Mouse (Mus musculus): ENCODE measurements around the gene Uap1.

Uap1 gene

DNA sequence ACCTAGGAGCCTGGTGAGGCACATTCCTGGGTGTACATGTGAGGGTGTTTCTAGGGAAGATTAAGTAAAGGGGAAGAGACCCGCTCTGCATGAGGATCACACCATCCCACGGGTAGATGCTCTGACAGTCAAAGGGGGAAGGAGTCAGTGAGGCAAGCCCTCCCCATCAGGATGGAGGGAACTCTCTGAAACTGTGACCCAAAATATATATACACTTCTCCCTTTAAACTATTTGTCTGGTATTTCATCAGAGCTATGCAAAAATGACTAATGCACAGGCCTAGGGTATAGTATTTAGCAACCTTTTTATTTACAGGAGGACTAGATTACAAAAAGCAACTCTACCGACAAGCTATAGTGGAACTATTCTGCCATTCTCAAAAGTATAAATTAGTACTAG lies 9.8 kb downstream of the Uap1 start:
- DNase-seq (ENCODE audit: extremely low read depth, low read depth) = no peak

DNA sequence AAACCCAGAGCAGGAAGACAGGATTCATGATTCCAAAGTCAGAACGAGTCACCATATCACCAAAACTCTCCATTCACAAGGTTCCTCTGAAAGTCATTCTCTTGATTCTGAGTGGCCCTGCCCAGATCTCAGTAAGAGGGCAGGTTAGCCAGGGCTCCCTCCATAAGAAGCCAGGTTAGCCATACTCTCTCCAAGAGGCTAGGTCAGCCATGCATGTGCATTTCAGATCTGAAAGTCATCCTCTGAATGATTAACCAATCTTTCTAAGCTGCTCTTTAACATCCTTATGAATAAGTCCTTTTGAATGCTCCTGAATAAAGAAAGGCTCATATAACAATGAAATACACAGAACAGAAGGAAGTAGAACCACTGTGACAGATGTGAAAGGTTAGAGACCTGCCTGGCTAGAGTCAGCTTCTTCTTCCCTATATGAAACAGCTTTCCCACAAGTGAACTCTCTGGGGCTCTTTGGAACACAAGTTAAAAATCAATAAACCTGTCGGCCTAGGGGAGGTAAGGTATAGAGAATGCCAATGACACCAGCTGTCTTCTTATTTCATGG lies 10.6 kb downstream of the Uap1 start:
- DNase-seq (ENCODE audit: extremely low read depth, low read depth) = no peak

GRCm38 (mm10) chr1:170163398-170163943 lies 11.3 kb downstream of the Uap1 start:
- no peak for DNase-seq (ENCODE audit: extremely low read depth, low read depth)

- no peak for DNase-seq (ENCODE audit: extremely low read depth, low read depth)
Observed at GRCm38 (mm10) chr1:170161852-170162251, 12.9 kb downstream of the Uap1 start.

DNA sequence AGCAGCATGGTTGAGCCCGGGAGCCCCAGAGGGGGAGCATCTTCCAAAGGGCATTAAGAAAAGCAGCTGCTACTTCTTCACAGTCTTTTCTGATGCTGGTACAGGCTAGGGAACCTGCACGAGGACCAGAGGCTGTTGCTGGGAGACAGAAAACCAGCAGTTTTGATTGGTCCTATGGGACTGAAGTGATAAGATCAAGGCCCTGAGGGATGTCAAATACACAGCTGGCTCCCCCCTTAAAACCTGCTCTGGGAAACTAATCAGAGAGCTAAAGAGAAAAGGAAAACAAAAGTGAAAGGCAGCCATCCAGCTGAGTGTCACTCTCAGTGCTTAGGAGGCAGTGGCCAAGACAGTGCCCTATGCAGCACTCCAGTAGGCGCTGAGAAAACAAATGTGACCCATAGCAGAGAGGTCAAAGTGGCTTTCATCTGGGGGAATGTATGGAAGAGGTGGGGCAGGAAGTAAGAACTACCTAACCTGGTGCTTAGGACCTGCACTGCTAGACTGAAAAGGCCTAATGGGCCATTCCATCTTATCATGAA lies 14.3 kb downstream of the Uap1 start:
- no peak for DNase-seq (ENCODE audit: extremely low read depth, low read depth)

DNA sequence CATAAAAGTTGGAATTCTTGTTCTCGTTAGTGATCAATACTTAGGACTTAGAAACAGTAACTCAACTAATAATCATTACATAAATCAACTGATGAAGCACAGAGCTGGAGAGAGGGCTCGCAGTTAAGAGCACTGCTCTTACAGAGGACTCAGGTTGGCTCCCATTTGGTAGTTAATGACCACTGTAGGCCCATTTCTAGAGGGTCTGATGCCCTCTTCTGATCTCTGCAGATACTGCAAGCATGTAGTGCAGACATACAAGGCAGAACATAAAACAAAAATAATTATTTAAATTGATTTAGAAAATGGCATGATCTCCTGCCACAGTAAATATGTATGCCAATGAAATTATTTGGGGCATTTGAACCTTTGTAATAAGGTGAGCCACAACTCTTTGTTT lies 15.1 kb downstream of the Uap1 start:
- DNase-seq (ENCODE audit: extremely low read depth, low read depth) = no peak

- DNase-seq (ENCODE audit: extremely low read depth, low read depth) = no peak
Observed at GRCm38 (mm10) chr1:170155761-170156160, 19.0 kb downstream of the Uap1 start.

GRCm38 (mm10) chr1:170155298-170155697 lies 19.5 kb downstream of the Uap1 start:
- no peak for DNase-seq (ENCODE audit: extremely low read depth, low read depth)

GRCm38 (mm10) chr1:170153986-170154385 lies 20.8 kb downstream of the Uap1 start:
- DNase-seq (ENCODE audit: extremely low read depth, low read depth) = no peak

- DNase-seq (ENCODE audit: extremely low read depth, low read depth) = no peak
Observed at GRCm38 (mm10) chr1:170152552-170152951, 22.2 kb downstream of the Uap1 start.

- DNase-seq (ENCODE audit: extremely low read depth, low read depth) = no peak
Observed at GRCm38 (mm10) chr1:170150870-170151269, 23.9 kb downstream of the Uap1 start.

GRCm38 (mm10) chr1:170149756-170150155 lies 25.0 kb downstream of the Uap1 start:
- DNase-seq (ENCODE audit: extremely low read depth, low read depth) = no peak

- DNase-seq (ENCODE audit: extremely low read depth, low read depth) = peak; percentile 79
Observed at GRCm38 (mm10) chr1:170148536-170148935, 26.2 kb downstream of the Uap1 start.

DNA sequence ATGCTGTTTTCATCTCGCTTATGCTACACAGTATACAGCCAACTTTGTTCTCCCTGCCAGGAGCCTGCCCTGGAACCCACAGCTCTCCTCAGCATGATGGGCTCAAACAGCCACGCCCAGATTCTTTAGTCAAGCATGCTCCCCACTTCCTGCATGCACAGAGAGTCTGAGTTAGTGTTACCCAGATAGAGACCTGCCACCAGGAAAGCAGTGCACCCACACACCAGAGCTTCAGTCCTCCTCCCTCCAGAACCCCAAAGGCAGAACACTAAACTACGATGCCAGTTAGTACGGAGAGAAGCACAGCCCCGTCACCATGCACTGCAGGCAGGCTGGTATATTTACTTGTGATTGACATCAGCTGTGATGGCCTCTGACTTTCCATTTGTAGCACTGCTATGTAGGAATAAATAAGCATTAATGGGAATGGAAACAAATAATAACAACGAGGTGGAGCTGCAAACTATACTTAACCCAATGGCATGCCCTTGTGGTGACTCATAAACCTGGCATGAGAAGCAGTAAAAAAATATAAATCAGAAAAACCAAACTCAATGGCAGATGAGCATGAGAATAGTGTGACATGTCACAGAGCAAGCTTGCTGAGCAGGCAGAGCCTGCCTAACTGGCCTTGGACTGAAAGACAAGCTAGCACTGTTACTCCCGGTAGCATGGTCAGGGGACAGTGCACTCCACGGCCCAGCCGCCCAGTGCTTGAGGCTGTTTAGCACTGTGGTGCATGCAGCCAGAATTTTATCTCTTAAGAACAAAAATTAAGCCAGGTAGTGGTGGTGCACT lies 26.9 kb downstream of the Uap1 start:
- peak; percentile 70 for DNase-seq (ENCODE audit: extremely low read depth, low read depth)

DNA sequence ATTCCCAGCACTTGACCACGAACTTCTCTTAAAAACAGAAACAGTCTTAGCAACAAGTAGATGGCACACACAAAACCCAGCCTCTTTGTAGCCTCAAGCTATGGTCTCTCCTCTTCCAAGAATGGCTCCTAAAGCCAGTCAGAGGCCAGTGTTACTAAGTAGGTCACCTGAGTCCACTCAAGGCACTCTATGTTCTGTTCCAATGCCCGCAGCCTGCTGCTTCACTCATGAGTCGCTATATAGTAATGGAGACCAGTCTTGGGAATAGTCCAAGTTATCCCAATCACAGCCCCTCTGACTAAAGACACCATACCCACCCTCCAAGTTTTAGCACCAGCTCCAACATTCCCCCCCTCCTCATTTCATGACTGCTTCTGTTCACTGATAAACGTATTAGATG lies 29.2 kb downstream of the Uap1 start:
- no peak for DNase-seq (ENCODE audit: extremely low read depth, low read depth)

DNA sequence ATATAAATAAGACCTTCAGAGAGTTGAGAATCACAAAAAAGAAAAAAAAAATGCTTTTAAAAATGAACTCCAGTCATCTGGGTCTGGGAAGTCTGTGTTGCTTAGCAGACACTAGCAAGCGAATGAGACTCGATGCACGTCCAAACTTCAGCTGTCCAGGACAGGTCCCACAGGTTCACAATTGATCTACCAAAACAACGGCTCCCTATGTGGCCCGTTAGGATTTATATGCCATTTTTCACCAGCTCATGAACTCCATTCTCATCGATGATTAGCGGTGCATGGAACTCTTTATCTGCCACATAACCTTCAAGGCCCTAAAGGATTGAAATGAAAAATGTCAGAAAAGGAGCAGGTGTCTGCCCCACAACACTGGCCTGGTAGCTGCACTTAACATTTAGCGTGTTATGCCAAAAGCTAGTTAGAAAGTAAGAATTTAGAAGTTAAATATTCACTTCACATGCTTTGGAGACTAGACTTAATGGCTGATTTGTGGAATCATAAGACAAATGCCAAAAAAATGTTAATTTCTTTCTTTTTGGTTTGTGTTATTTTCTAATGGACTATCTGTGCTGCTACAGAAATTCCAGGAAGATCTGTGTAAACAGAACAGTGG lies 32.4 kb downstream of the Uap1 start:
- no peak for DNase-seq (ENCODE audit: extremely low read depth, low read depth)

DNA sequence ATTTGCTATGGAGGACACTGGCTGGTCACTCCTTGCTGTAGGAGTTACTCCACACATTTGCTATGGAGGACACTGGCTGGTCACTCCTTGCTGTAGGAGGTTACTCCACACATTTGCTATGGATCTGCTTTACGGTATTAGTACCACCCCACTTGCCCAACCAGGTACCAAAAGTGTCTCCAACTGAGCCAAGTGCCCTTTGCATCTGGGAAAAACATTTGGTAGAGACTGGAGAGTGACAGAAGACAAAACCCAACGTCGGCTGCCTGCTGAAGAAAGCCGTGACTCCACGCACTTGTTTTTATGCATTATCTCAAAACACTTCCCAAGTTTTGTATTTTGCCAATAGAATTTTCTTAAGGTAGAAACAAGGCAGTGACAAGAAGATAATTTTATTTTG lies 33.1 kb downstream of the Uap1 start:
- DNase-seq (ENCODE audit: extremely low read depth, low read depth) = no peak

- peak; percentile 66 for DNase-seq (ENCODE audit: extremely low read depth, low read depth)
Observed at GRCm38 (mm10) chr1:170136351-170137009, 38.3 kb downstream of the Uap1 start.

DNA sequence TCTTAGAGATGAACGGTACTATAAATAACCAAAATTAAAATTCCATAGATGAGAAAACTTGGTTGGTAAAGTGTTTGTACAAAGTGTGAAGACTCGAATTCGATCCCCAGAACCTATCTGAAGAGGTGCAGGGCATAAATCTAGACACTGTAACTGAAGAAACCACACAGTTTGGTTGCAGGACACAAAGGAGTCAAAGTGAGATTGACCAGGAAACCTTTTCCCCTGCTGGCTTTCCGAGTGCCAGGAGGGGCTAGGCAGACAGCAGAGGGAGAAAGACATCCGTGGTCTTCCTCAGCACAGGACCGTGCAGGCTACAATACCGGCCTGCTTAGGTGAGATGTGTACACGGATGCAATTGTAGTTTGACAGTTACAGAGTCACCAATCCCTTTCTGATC lies 40.5 kb downstream of the Uap1 start:
- DNase-seq (ENCODE audit: extremely low read depth, low read depth) = no peak

DNA sequence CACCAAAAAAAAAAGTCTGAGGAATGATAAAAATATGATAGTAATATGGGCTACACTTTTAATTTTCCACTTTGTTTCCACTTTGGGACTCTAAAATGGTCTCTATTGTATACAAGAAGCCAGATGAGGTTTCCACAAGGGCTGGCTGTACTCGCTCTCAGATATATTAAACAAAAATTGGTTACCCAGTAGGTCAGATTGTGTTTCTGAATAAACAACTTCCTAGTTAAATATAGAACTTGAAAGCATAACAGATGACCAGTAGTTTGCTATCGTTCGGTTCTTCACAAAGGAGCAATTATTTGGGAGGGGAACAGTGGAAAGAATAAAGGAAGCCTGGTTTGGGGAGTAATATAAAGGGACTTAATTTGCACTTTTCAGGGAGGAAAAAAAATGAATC lies 43.8 kb downstream of the Uap1 start:
- DNase-seq (ENCODE audit: extremely low read depth, low read depth) = no peak

GRCm38 (mm10) chr1:170124644-170125043 lies 50.1 kb downstream of the Uap1 start:
- no peak for DNase-seq (ENCODE audit: extremely low read depth, low read depth)

DNA sequence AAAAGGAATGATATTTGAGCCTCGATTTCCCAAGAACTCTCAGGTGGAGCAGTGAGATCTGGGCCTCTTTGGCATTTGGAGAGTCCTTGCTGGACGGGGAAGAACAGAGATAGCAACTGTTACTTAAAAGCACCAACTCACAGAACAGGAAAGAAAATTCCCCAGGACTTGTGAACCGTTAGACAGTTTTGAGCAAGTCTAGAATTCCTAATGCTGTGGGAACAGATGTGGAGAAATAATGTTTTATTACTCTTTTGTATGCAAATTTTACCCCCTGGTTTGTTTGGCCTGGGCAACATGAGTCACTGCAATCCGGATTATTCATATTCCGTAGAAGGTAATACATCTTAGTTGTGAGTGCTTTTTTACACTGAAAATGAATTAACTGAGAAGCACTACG lies 61.1 kb downstream of the Uap1 start:
- no peak for DNase-seq (ENCODE audit: extremely low read depth, low read depth)

Measured in MEL-GATA-1-ER (cell line).